Mouse (Mus musculus): ENCODE measurements around the gene Bag6.
"Not testable (repeated sequence)": the region's sequence is repeated elsewhere in the genome, so short reads cannot be mapped to it uniquely, and the experiment has no call there.

The Bag6 gene

GRCm38 (mm10) chr17:35115046-35116019 lies 19.6 kb upstream of the Bag6 start, which contains the start of gene Ly6g5b:
Ly6g5b (minus strand) TSS chr17:35115428.
- DNase-seq (ENCODE audit: low read depth): no peak

- DNase-seq (ENCODE audit: low read depth): no peak
These were observed 14.2 kb upstream of the Bag6 start for GRCm38 (mm10) chr17:35120745-35121142.

GRCm38 (mm10) chr17:35121143-35121799 lies 13.7 kb upstream of the Bag6 start, which contains the start of gene Gpank1:
Gpank1 (plus strand) TSS chr17:35121455.
- peak; percentile 97 for DNase-seq (ENCODE audit: low read depth)

GRCm38 (mm10) chr17:35121871-35122303 lies 13.1 kb upstream of the Bag6 start, which contains the start of gene Csnk2b:
Csnk2b (minus strand) TSS chr17:35122053.
- DNase-seq (ENCODE audit: low read depth): peak; percentile 70

- DNase-seq (ENCODE audit: low read depth): not testable (repeated sequence)
These were observed 11.7 kb upstream of the Bag6 start for GRCm38 (mm10) chr17:35123287-35123686.

- DNase-seq (ENCODE audit: low read depth): not testable (repeated sequence)
These were observed 10.6 kb upstream of the Bag6 start for GRCm38 (mm10) chr17:35124261-35124896.

GRCm38 (mm10) chr17:35125081-35125480 lies 9.9 kb upstream of the Bag6 start:
- DNase-seq (ENCODE audit: low read depth): no peak

GRCm38 (mm10) chr17:35125578-35125977 lies 9.4 kb upstream of the Bag6 start:
- no peak for DNase-seq (ENCODE audit: low read depth)

- no peak for DNase-seq (ENCODE audit: low read depth)
These were observed 8.8 kb upstream of the Bag6 start, which contains the start of gene D17H6S53E for GRCm38 (mm10) chr17:35126206-35126611. D17H6S53E (plus strand) TSS chr17:35126373.

- DNase-seq (ENCODE audit: low read depth): no peak
These were observed 8.0 kb upstream of the Bag6 start for GRCm38 (mm10) chr17:35127017-35127416.

GRCm38 (mm10) chr17:35128996-35129395 lies 6.0 kb upstream of the Bag6 start:
- DNase-seq (ENCODE audit: low read depth): no peak

- no peak for DNase-seq (ENCODE audit: low read depth)
These were observed 3.9 kb upstream of the Bag6 start for GRCm38 (mm10) chr17:35131038-35131437.

GRCm38 (mm10) chr17:35131500-35132173 lies 3.3 kb upstream of the Bag6 start, which contains the start of gene Apom:
Apom (minus strand) TSS chr17:35132050.
- no peak for DNase-seq (ENCODE audit: low read depth)

- DNase-seq (ENCODE audit: low read depth): no peak
These were observed 2.8 kb upstream of the Bag6 start for GRCm38 (mm10) chr17:35132174-35132560.

- no peak for DNase-seq (ENCODE audit: low read depth)
These were observed 1.5 kb upstream of the Bag6 start for GRCm38 (mm10) chr17:35133517-35133916.

- peak; percentile 62 for DNase-seq (ENCODE audit: low read depth)
These were observed 778 bp downstream of the Bag6 start for GRCm38 (mm10) chr17:35135591-35136320.

GRCm38 (mm10) chr17:35139269-35139668 lies 4.3 kb downstream of the Bag6 start:
- no peak for DNase-seq (ENCODE audit: low read depth)

- DNase-seq (ENCODE audit: low read depth): no peak
These were observed 5.6 kb downstream of the Bag6 start for GRCm38 (mm10) chr17:35140490-35140996.

- no peak for DNase-seq (ENCODE audit: low read depth)
These were observed 7.0 kb downstream of the Bag6 start for GRCm38 (mm10) chr17:35141971-35142370.

GRCm38 (mm10) chr17:35146139-35146538 lies 11.2 kb downstream of the Bag6 start:
- DNase-seq (ENCODE audit: low read depth): no peak

- no peak for DNase-seq (ENCODE audit: low read depth)
These were observed 12.4 kb downstream of the Bag6 start for GRCm38 (mm10) chr17:35147348-35147747.
